Mouse (Mus musculus) skeletal muscle tissue, postnatal 0 days (tissue): ENCODE data around the gene 5830473C10Rik. TPM values are rescaled to one million over a fixed set of nuclear protein-coding genes. Genes with fewer than 3 reads are reported as not detected.

Source experiments
- polyA plus RNA-seq: library from polyadenylated mRNA; unstranded; fragments of >200 nt; fragmentation: Nextera tagmentation; extraction: Ambion mirVana; gene quantifications from 2 replicates; pipeline ENCODE4 v1.2.1, GENCODE M21; 2015

5830473C10Rik gene
- not detected in 2 replicates for polyA plus RNA-seq

DNA sequence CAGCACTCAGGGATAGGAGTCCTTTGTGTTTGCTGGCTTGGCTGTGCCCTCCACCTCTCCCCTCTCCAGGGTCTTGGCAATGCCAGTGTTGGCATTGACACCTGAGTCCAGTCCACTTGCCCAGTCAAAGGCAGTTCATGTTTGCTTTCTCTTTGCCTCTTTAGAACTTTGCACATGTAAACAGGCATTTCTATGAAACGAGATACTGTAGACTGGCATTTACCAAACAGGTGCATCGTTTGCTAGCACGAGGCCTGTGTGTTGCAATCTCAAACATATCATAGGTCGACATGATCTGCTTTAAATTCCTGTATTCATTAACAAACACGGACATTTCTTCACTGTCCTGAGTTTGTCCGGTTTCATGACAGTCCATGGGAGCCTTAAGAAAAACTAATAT, at the start of gene 5830473C10Rik:
TSS of gene 5830473C10Rik (plus strand) at position 365 of the 400 bp plus-strand sequence.

GRCm38 (mm10) chr5:90518356-90519100, 42.4 kb upstream of the 5830473C10Rik start, which contains the start of gene Afm:
Gene Afm, plus strand, starts transcription at chr5:90518932.

GRCm38 (mm10) chr5:90640286-90641217, 79.6 kb downstream of the 5830473C10Rik start, which contains the start of gene Rassf6:
Gene Rassf6, minus strand, starts transcription at chr5:90640657.

Other genes starting within 250 kb of the 5830473C10Rik start
- gene Ankrd17, start 194.5 kb upstream of the 5830473C10Rik start, polyA plus RNA-seq, result 11.6 and 13.7 TPM in 2 replicates
- gene Gm9958, start 193.9 kb upstream of the 5830473C10Rik start, polyA plus RNA-seq, result 2.4 and 2.5 TPM in 2 replicates
- 7.0 and 9.9 TPM in 2 replicates for gene Alb, start 100.2 kb upstream of the 5830473C10Rik start, polyA plus RNA-seq
- 3.8 and 5.1 TPM in 2 replicates for gene Afp, start 70.4 kb upstream of the 5830473C10Rik start, polyA plus RNA-seq
- not detected in 2 replicates for gene Afm, start 42.2 kb upstream of the 5830473C10Rik start, polyA plus RNA-seq
- 0.21 and 1.2 TPM in 2 replicates for gene Rassf6, start 79.5 kb downstream of the 5830473C10Rik start, polyA plus RNA-seq
- gene Cxcl5, start 198.3 kb downstream of the 5830473C10Rik start, polyA plus RNA-seq, result not detected in 2 replicates
- 2.2 and 3.5 TPM in 2 replicates for gene Ppbp, start 207.4 kb downstream of the 5830473C10Rik start, polyA plus RNA-seq
- gene Pf4, start 211.3 kb downstream of the 5830473C10Rik start, polyA plus RNA-seq, result 257 and 400 TPM in 2 replicates
- not detected in 2 replicates for gene Cxcl3, start 225.0 kb downstream of the 5830473C10Rik start, polyA plus RNA-seq
- not detected in 2 replicates for gene Cxcl15, start 233.4 kb downstream of the 5830473C10Rik start, polyA plus RNA-seq